Mouse (Mus musculus) heart, postnatal 14 days (tissue): ENCODE results near the gene Gucy2g. TPM values are rescaled to one million over a fixed set of nuclear protein-coding genes. Genes with fewer than 3 reads are reported as not detected.
A peak's percentile ranks its signal among the peaks of the same experiment; 100 is the strongest.

Source experiments
- DNase-seq, 2 experiments: peaks; one replicate each; pipeline ENCODE4 v3.0.0; 2021 to 2022
- intact Hi-C: fragments of 180-260 bp; cut with DNase I; formaldehyde crosslinking; loops from one replicate; pipeline ENCODE4 v1.15.1; 2025
- total RNA-seq, 2 experiments: library from RNA; stranded (reverse); gene quantifications; 2 replicates each; pipeline ENCODE4 v1.2.3; 2021

Gucy2g gene
- total RNA-seq, 2 experiments from 2014 or later: 0.17 TPM; not detected in 1

GRCm38 (mm10) chr19:55250451-55250850 lies 9.4 kb upstream of the Gucy2g start:
- intact Hi-C loops: no loop called here

GRCm38 (mm10) chr19:55247991-55248520 lies 7.0 kb upstream of the Gucy2g start:
- intact Hi-C loops: no loop called here
- no peak for DNase-seq

More at GRCm38 (mm10) chr19:55250451-55250850, 9.4 kb upstream of the Gucy2g start:
- DNase-seq: no peak

- no peak for DNase-seq
- intact Hi-C loops: no loop called here
These were observed 6.5 kb upstream of the Gucy2g start for GRCm38 (mm10) chr19:55247563-55247962.

- DNase-seq: peak; percentile 70 to 79
- intact Hi-C loops: loop anchor here (2.0 kb wide), 1 partner anchor 26 kb away; no protein-coding TSS in a partner anchor
These were observed 3.8 kb upstream of the Gucy2g start for GRCm38 (mm10) chr19:55244791-55245231.

GRCm38 (mm10) chr19:55239766-55240426 lies 1.1 kb downstream of the Gucy2g start:
- intact Hi-C loops: no loop called here
- no peak for DNase-seq

GRCm38 (mm10) chr19:55236564-55236963 lies 4.5 kb downstream of the Gucy2g start:
- intact Hi-C loops: no loop called here
- DNase-seq: no peak

- peak in 1 of 2 experiments; percentile 16 for DNase-seq
- intact Hi-C loops: no loop called here
These were observed 5.0 kb downstream of the Gucy2g start for GRCm38 (mm10) chr19:55236026-55236425.

GRCm38 (mm10) chr19:55232136-55232535 lies 8.9 kb downstream of the Gucy2g start:
- peak; percentile 21 to 42 for DNase-seq
- intact Hi-C loops: no loop called here

GRCm38 (mm10) chr19:55231081-55231480 lies 10.0 kb downstream of the Gucy2g start:
- intact Hi-C loops: no loop called here
- DNase-seq: no peak

- intact Hi-C loops: no loop called here
- no peak for DNase-seq
These were observed 13.9 kb downstream of the Gucy2g start for GRCm38 (mm10) chr19:55227135-55227534.

- DNase-seq: no peak
- intact Hi-C loops: no loop called here
These were observed 14.4 kb downstream of the Gucy2g start for GRCm38 (mm10) chr19:55226621-55227020.

GRCm38 (mm10) chr19:55222268-55222667 lies 18.8 kb downstream of the Gucy2g start:
- no peak for DNase-seq
- intact Hi-C loops: no loop called here

GRCm38 (mm10) chr19:55221208-55221607 lies 19.8 kb downstream of the Gucy2g start:
- no peak for DNase-seq
- intact Hi-C loops: no loop called here

- DNase-seq: no peak
- intact Hi-C loops: loop anchor here (2.0 kb wide), 1 partner anchor 25 kb away; no protein-coding TSS in a partner anchor
These were observed 21.7 kb downstream of the Gucy2g start for GRCm38 (mm10) chr19:55219359-55219758.

- intact Hi-C loops: loop anchor here (1.0 to 2.0 kb wide), 2 partner anchors 26 to 85 kb away; no protein-coding TSS in a partner anchor
These were observed 22.3 kb downstream of the Gucy2g start for GRCm38 (mm10) chr19:55218741-55219221.

GRCm38 (mm10) chr19:55218192-55218739 lies 22.8 kb downstream of the Gucy2g start:
- DNase-seq: peak; percentile 81 to 90
- intact Hi-C loops: loop anchor here (1.0 to 2.0 kb wide), 2 partner anchors 27 to 85 kb away; no protein-coding TSS in a partner anchor

More at GRCm38 (mm10) chr19:55218741-55219221, 22.3 kb downstream of the Gucy2g start:
- no peak for DNase-seq

GRCm38 (mm10) chr19:55217365-55217764 lies 23.7 kb downstream of the Gucy2g start:
- intact Hi-C loops: no loop called here
- no peak for DNase-seq

- intact Hi-C loops: no loop called here
These were observed 24.2 kb downstream of the Gucy2g start for GRCm38 (mm10) chr19:55216876-55217275.

GRCm38 (mm10) chr19:55213617-55214340 lies 27.3 kb downstream of the Gucy2g start:
- intact Hi-C loops: no loop called here
- no peak for DNase-seq

More at GRCm38 (mm10) chr19:55216876-55217275, 24.2 kb downstream of the Gucy2g start:
- no peak for DNase-seq

- DNase-seq: no peak
- intact Hi-C loops: no loop called here
These were observed 29.3 kb downstream of the Gucy2g start for GRCm38 (mm10) chr19:55211698-55212097.

- no peak for DNase-seq
- intact Hi-C loops: no loop called here
These were observed 32.0 kb downstream of the Gucy2g start for GRCm38 (mm10) chr19:55209084-55209483.
